Mouse (Mus musculus): ENCODE measurements around the gene Iqcd. TPM values are rescaled to one million over a fixed set of nuclear protein-coding genes. Genes with fewer than 3 reads are reported as not detected.

Gene Iqcd
- polyA plus RNA-seq, 1 experiment from 2014 or later: 0.55 TPM

- H3K27ac ChIP-seq (replicated peaks; ENCODE audit: low read depth, low read length): no peak overlapping the region
- H3K4me3 ChIP-seq (ENCODE audit: low read depth, low read length): no peak overlapping the region
- peaks cover 5% of the 10 kb centered on the region; the same call in 1 of the 2 replicates for H3K27me3 ChIP-seq (ENCODE audit: control insufficient read depth, insufficient read depth, low read length)
- no peaks in the 10 kb centered on the region for H3K4me1 ChIP-seq (ENCODE audit: control insufficient read depth, insufficient read depth, low read length)
- no peak overlapping the region for H3K4me2 ChIP-seq (ENCODE audit: low read depth, low read length)
- no peak overlapping the region for H3K9ac ChIP-seq (replicated peaks; ENCODE audit: low read length)
- 78% methylated on average over 7 of the region's 7 CpGs for WGBS
- ATAC-seq (replicated peaks; ENCODE audit: insufficient number of reproducible peaks, low FRiP score, low TSS enrichment, low read depth) (no peak), DNase-seq (ENCODE audit: low spot score) (no peak)
- H3K36me3 ChIP-seq (replicated peaks; ENCODE audit: control insufficient read depth, insufficient read depth, low read depth, low read length): peaks cover 4% of the 10 kb centered on the region
- no peaks in the 10 kb centered on the region for H3K9me3 ChIP-seq (replicated peaks; ENCODE audit: control insufficient read depth, low read length)
Observed at GRCm38 (mm10) chr5:120628624-120629023, 39.8 kb downstream of the Iqcd start.

- ATAC-seq (replicated peaks; ENCODE audit: insufficient number of reproducible peaks, low FRiP score, low TSS enrichment, low read depth): no peak
- Histone ChIP-seq H3K4me1 (ENCODE audit: control insufficient read depth, insufficient read depth, low read length) (no peaks in the 10 kb centered on the region), H3K27me3 (ENCODE audit: control insufficient read depth, insufficient read depth, low read length) (peaks cover 5% of the 10 kb centered on the region; the same call in 1 of the 2 replicates), H3K4me3 (ENCODE audit: low read depth, low read length) (no peak overlapping the region), H3K9ac (replicated peaks; ENCODE audit: low read length) (no peak overlapping the region), H3K9me3 (replicated peaks; ENCODE audit: control insufficient read depth, low read length) (no peaks in the 10 kb centered on the region), H3K36me3 (replicated peaks; ENCODE audit: control insufficient read depth, insufficient read depth, low read depth, low read length) (no peaks in the 10 kb centered on the region; the same call in 1 of the 2 replicates), H3K4me2 (ENCODE audit: low read depth, low read length) (peak overlapping the region; percentile 21), H3K27ac (replicated peaks; ENCODE audit: low read depth, low read length) (no peak overlapping the region)
- WGBS: 9% methylated on average over 29 of the region's 29 CpGs
- DNase-seq (ENCODE audit: low spot score): peak; percentile 34
Observed at GRCm38 (mm10) chr5:120631128-120631527, 42.3 kb downstream of the Iqcd start.

GRCm38 (mm10) chr5:120631892-120632291, 43.1 kb downstream of the Iqcd start:
- H3K4me2 ChIP-seq (ENCODE audit: low read depth, low read length): no peak overlapping the region
- H3K4me1 ChIP-seq (ENCODE audit: control insufficient read depth, insufficient read depth, low read length): no peaks in the 10 kb centered on the region
- no peaks in the 10 kb centered on the region; the same call in 1 of the 2 replicates for H3K36me3 ChIP-seq (replicated peaks; ENCODE audit: control insufficient read depth, insufficient read depth, low read depth, low read length)
- peaks cover 5% of the 10 kb centered on the region; the same call in 1 of the 2 replicates for H3K27me3 ChIP-seq (ENCODE audit: control insufficient read depth, insufficient read depth, low read length)
- no peak for ATAC-seq (replicated peaks; ENCODE audit: insufficient number of reproducible peaks, low FRiP score, low TSS enrichment, low read depth)
- H3K9me3 ChIP-seq (replicated peaks; ENCODE audit: control insufficient read depth, low read length): no peaks in the 10 kb centered on the region
- 88% methylated on average over 5 of the region's 5 CpGs for WGBS
- no peak overlapping the region for H3K27ac ChIP-seq (replicated peaks; ENCODE audit: low read depth, low read length)
- no peak for DNase-seq (ENCODE audit: low spot score)
- H3K9ac ChIP-seq (replicated peaks; ENCODE audit: low read length): no peak overlapping the region
- no peak overlapping the region for H3K4me3 ChIP-seq (ENCODE audit: low read depth, low read length)

GRCm38 (mm10) chr5:120634131-120634530, 45.3 kb downstream of the Iqcd start, which contains the start of gene Cfap73:
TSS of gene Cfap73 (minus strand) at chr5:120634235.
- ATAC-seq (replicated peaks; ENCODE audit: insufficient number of reproducible peaks, low FRiP score, low TSS enrichment, low read depth) (no peak), DNase-seq (ENCODE audit: low spot score) (no peak)
- H3K9me3 ChIP-seq (replicated peaks; ENCODE audit: control insufficient read depth, low read length): no peaks in the 10 kb centered on the region
- no peak within 1 kb of the TSS for H3K9ac ChIP-seq (replicated peaks; ENCODE audit: low read length)
- H3K4me1 ChIP-seq (ENCODE audit: control insufficient read depth, insufficient read depth, low read length): no peaks in the 10 kb centered on the region
- H3K27ac ChIP-seq (replicated peaks; ENCODE audit: low read depth, low read length): no peak within 1 kb of the TSS
- no peaks in the 10 kb centered on the region for H3K36me3 ChIP-seq (replicated peaks; ENCODE audit: control insufficient read depth, insufficient read depth, low read depth, low read length)
- H3K27me3 ChIP-seq (ENCODE audit: control insufficient read depth, insufficient read depth, low read length): peaks cover 5% of the 10 kb centered on the region; the same call in 1 of the 2 replicates
- 58% methylated on average over 9 of the region's 9 CpGs for WGBS
- no peak within 1 kb of the TSS for H3K4me2 ChIP-seq (ENCODE audit: low read depth, low read length)
- H3K4me3 ChIP-seq (ENCODE audit: low read depth, low read length): no peak within 1 kb of the TSS

GRCm38 (mm10) chr5:120634860-120635259, 46.0 kb downstream of the Iqcd start:
- H3K27me3 ChIP-seq (ENCODE audit: control insufficient read depth, insufficient read depth, low read length): peaks cover 5% of the 10 kb centered on the region; the same call in 1 of the 2 replicates
- 33% methylated on average over 5 of the region's 5 CpGs for WGBS
- H3K9ac ChIP-seq (replicated peaks; ENCODE audit: low read length): no peak overlapping the region
- no peak overlapping the region for H3K27ac ChIP-seq (replicated peaks; ENCODE audit: low read depth, low read length)
- H3K9me3 ChIP-seq (replicated peaks; ENCODE audit: control insufficient read depth, low read length): no peaks in the 10 kb centered on the region
- no peak overlapping the region for H3K4me3 ChIP-seq (ENCODE audit: low read depth, low read length)
- no peak overlapping the region for H3K4me2 ChIP-seq (ENCODE audit: low read depth, low read length)
- DNase-seq (ENCODE audit: low spot score) (no peak), ATAC-seq (replicated peaks; ENCODE audit: insufficient number of reproducible peaks, low FRiP score, low TSS enrichment, low read depth) (no peak)
- no peaks in the 10 kb centered on the region for H3K36me3 ChIP-seq (replicated peaks; ENCODE audit: control insufficient read depth, insufficient read depth, low read depth, low read length)
- no peaks in the 10 kb centered on the region for H3K4me1 ChIP-seq (ENCODE audit: control insufficient read depth, insufficient read depth, low read length)

GRCm38 (mm10) chr5:120635633-120636032, 46.8 kb downstream of the Iqcd start:
- no peak for DNase-seq (ENCODE audit: low spot score)
- Histone ChIP-seq H3K9me3 (replicated peaks; ENCODE audit: control insufficient read depth, low read length) (no peaks in the 10 kb centered on the region), H3K4me3 (ENCODE audit: low read depth, low read length) (no peak overlapping the region), H3K27ac (replicated peaks; ENCODE audit: low read depth, low read length) (no peak overlapping the region), H3K4me1 (ENCODE audit: control insufficient read depth, insufficient read depth, low read length) (no peaks in the 10 kb centered on the region), H3K27me3 (ENCODE audit: control insufficient read depth, insufficient read depth, low read length) (peaks cover 5% of the 10 kb centered on the region; the same call in 1 of the 2 replicates), H3K4me2 (ENCODE audit: low read depth, low read length) (no peak overlapping the region), H3K9ac (replicated peaks; ENCODE audit: low read length) (no peak overlapping the region), H3K36me3 (replicated peaks; ENCODE audit: control insufficient read depth, insufficient read depth, low read depth, low read length) (no peaks in the 10 kb centered on the region)
- WGBS: 95% methylated on average over 5 of the region's 5 CpGs
- no peak for ATAC-seq (replicated peaks; ENCODE audit: insufficient number of reproducible peaks, low FRiP score, low TSS enrichment, low read depth)

GRCm38 (mm10) chr5:120640094-120640493, 51.3 kb downstream of the Iqcd start:
- ATAC-seq (replicated peaks; ENCODE audit: insufficient number of reproducible peaks, low FRiP score, low TSS enrichment, low read depth): no peak
- Histone ChIP-seq H3K4me2 (ENCODE audit: low read depth, low read length) (no peak overlapping the region), H3K4me1 (ENCODE audit: control insufficient read depth, insufficient read depth, low read length) (no peaks in the 10 kb centered on the region), H3K4me3 (ENCODE audit: low read depth, low read length) (no peak overlapping the region), H3K36me3 (replicated peaks; ENCODE audit: control insufficient read depth, insufficient read depth, low read depth, low read length) (no peaks in the 10 kb centered on the region), H3K27me3 (ENCODE audit: control insufficient read depth, insufficient read depth, low read length) (no peaks in the 10 kb centered on the region), H3K9me3 (replicated peaks; ENCODE audit: control insufficient read depth, low read length) (no peaks in the 10 kb centered on the region), H3K27ac (replicated peaks; ENCODE audit: low read depth, low read length) (no peak overlapping the region), H3K9ac (replicated peaks; ENCODE audit: low read length) (no peak overlapping the region)
- 83% methylated on average over 7 of the region's 7 CpGs for WGBS
- no peak for DNase-seq (ENCODE audit: low spot score)

- no peak overlapping the region for H3K27ac ChIP-seq (replicated peaks; ENCODE audit: low read depth, low read length)
- H3K27me3 ChIP-seq (ENCODE audit: control insufficient read depth, insufficient read depth, low read length): peaks cover 5% of the 10 kb centered on the region
- H3K9me3 ChIP-seq (replicated peaks; ENCODE audit: control insufficient read depth, low read length): no peaks in the 10 kb centered on the region
- H3K4me1 ChIP-seq (ENCODE audit: control insufficient read depth, insufficient read depth, low read length): peaks cover 1% of the 10 kb centered on the region; the same call in 1 of the 2 replicates
- 81% methylated on average over 14 of the region's 14 CpGs for WGBS
- no peaks in the 10 kb centered on the region for H3K36me3 ChIP-seq (replicated peaks; ENCODE audit: control insufficient read depth, insufficient read depth, low read depth, low read length)
- H3K4me2 ChIP-seq (ENCODE audit: low read depth, low read length): no peak overlapping the region
- H3K4me3 ChIP-seq (ENCODE audit: low read depth, low read length): no peak overlapping the region
- no peak for DNase-seq (ENCODE audit: low spot score)
- H3K9ac ChIP-seq (replicated peaks; ENCODE audit: low read length): no peak overlapping the region
- no peak for ATAC-seq (replicated peaks; ENCODE audit: insufficient number of reproducible peaks, low FRiP score, low TSS enrichment, low read depth)
Observed at GRCm38 (mm10) chr5:120643365-120644085, 54.7 kb downstream of the Iqcd start.

Data from embryonic facial prominence, embryonic 11.5 days (tissue).